Mouse (Mus musculus) intestine, postnatal 0 days (tissue): ENCODE data around the gene Eef1a2. TPM values are rescaled to one million over a fixed set of nuclear protein-coding genes. Genes with fewer than 3 reads are reported as not detected.

Source experiments
- ATAC-seq: fragments of 200-750 bp; cut with Nextera tagmentation; 2 replicates; pipeline ENCODE4 v1.8.0; 2017; ENCODE audit warnings: mild to moderate bottlenecking, moderate TSS enrichment, moderate library complexity
- H3K27ac ChIP-seq: fragments of 300-500 bp; sonication (generic); 2 replicates; pipeline ENCODE4 v1.5.1; 2014; ENCODE audit warnings: mild to moderate bottlenecking, low read depth, low read length, moderate library complexity
- H3K27me3 ChIP-seq: fragments of 300-500 bp; sonication (generic); replicated peaks from 2 replicates; pipeline ENCODE4 v1.6.1; 2014; ENCODE audit warnings: low read length, mixed read lengths; ENCODE audit not compliant: control insufficient read depth, insufficient read depth
- H3K36me3 ChIP-seq: fragments of 300-500 bp; sonication (generic); 2 replicates; pipeline ENCODE4 v1.6.1; 2014; ENCODE audit warnings: mild to moderate bottlenecking, moderate library complexity; ENCODE audit not compliant: control insufficient read depth, insufficient read depth
- H3K4me1 ChIP-seq: fragments of 300-500 bp; sonication (generic); replicated peaks from 2 replicates; pipeline ENCODE4 v1.6.1; 2014; ENCODE audit warnings: antibody characterized with exemption, low read length, mixed read lengths; ENCODE audit not compliant: control insufficient read depth, insufficient read depth
- H3K4me2 ChIP-seq: fragments of 300-500 bp; sonication (generic); replicated peaks from 2 replicates; pipeline ENCODE4 v1.6.1; 2014; ENCODE audit warnings: low read depth, mild to moderate bottlenecking, moderate library complexity
- H3K4me3 ChIP-seq: fragments of 300-500 bp; sonication (generic); 2 replicates; pipeline ENCODE4 v1.5.1; 2014; ENCODE audit warnings: low read depth, low read length
- H3K9ac ChIP-seq: fragments of 300-500 bp; sonication (generic); 2 replicates; pipeline ENCODE4 v1.6.1; 2014; ENCODE audit warnings: mild to moderate bottlenecking, low read depth, low read length
- H3K9me3 ChIP-seq: fragments of 300-500 bp; sonication (generic); 2 replicates; pipeline ENCODE4 v1.6.1; 2016; ENCODE audit warnings: mixed run types; ENCODE audit not compliant: control insufficient read depth
- CTCF ChIP-seq: sonication (generic); IDR thresholded peaks from 2 replicates; pipeline ENCODE4 v1.5.1; 2016; ENCODE audit warnings: low read depth, mild to moderate bottlenecking, control low read depth, antibody characterized with exemption, moderate library complexity
- WGBS: fragments of 180-500 bp; shearing (Covaris S2); extraction: QIAGEN DNeasy Blood & Tissue Kit; methylation state at CpG from one replicate; pipeline ENCODE4 v1.1.7; 2014; 5-methylcytosine and 5-hydroxymethylcytosine counted together
- polyA plus RNA-seq: library from polyadenylated mRNA; unstranded; fragments of >200 nt; fragmentation: Nextera tagmentation; extraction: Ambion mirVana; gene quantifications from 2 replicates; pipeline ENCODE4 v1.2.1, GENCODE M21; 2015

Eef1a2 gene
- polyA plus RNA-seq, 1 experiment from 2014 or later = 0.38 TPM

DNA sequence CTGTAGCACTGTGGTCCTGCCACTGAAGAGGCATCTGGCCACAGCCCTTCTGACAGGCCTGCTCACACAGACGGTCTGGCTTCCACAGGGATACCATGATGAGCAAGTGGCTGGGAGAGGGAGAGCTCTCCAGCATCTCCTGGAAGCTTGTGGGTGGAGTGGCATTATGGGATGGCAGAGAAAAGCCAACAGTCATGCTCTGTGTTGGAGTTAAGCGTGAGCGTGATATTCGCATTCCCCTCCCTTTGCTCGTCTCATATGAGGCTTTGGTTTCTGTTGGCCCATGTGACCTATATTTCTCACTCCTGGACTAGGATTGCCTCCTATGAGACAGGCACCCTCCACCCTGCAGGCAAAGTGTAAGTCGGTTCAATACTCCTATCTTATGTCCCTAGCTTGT is 6.5 kb downstream of the Eef1a2 start:
- Histone ChIP-seq H3K9me3 (no peaks in the 10 kb centered on the region), H3K36me3 (no peaks in the 10 kb centered on the region), H3K9ac (no peak overlapping the region), H3K27me3 (peaks cover 16% of the 10 kb centered on the region), H3K4me1 (no peaks in the 10 kb centered on the region), H3K4me3 (no peak overlapping the region), H3K27ac (no peak overlapping the region), H3K4me2 (no peak overlapping the region)
- WGBS = 70% methylated on average over 6 of the region's 6 CpGs
- ATAC-seq = no peak
- TF ChIP-seq CTCF = no peak

DNA sequence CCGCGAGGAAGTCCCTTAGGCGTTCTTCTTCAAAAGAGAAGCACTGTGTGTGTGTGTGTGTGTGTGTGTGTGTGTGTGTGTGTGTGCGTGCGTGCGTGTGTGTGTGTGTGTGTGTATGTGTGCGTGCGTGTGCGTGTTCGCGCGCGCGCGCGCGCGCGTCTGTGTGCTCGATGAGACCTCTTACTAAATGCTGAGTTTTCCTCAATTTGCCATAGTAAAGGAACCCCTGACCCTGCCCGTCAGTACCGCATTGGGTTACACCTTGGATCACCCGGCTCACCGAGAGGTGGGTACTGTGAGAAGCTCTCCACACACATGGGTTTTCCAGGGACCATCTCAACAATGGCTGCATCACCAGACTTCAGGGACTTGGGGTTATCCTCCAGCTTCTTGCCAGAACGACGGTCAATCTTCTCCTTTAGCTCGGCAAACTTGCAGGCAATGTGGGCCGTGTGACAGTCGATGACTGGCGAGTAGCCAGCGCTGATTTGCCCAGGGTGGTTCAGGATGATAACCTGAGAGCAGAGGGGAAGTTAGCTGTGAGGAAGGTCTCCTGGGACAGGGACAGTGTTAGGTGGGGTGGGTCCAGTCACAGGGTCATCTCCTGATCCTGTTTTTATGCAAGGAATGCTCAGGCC is 8.4 kb downstream of the Eef1a2 start:
- H3K27me3 ChIP-seq = peaks cover 16% of the 10 kb centered on the region
- H3K9me3 ChIP-seq = no peaks in the 10 kb centered on the region
- H3K4me3 ChIP-seq = peak overlapping the region; percentile 38
- WGBS = 13% methylated on average over 31 of the region's 31 CpGs
- no peaks in the 10 kb centered on the region for H3K4me1 ChIP-seq
- H3K27ac ChIP-seq = no peak overlapping the region
- no peak for ATAC-seq
- H3K36me3 ChIP-seq = no peaks in the 10 kb centered on the region
- TF ChIP-seq CTCF = no peak
- peak overlapping the region; percentile 71 for H3K4me2 ChIP-seq
- no peak overlapping the region for H3K9ac ChIP-seq

DNA sequence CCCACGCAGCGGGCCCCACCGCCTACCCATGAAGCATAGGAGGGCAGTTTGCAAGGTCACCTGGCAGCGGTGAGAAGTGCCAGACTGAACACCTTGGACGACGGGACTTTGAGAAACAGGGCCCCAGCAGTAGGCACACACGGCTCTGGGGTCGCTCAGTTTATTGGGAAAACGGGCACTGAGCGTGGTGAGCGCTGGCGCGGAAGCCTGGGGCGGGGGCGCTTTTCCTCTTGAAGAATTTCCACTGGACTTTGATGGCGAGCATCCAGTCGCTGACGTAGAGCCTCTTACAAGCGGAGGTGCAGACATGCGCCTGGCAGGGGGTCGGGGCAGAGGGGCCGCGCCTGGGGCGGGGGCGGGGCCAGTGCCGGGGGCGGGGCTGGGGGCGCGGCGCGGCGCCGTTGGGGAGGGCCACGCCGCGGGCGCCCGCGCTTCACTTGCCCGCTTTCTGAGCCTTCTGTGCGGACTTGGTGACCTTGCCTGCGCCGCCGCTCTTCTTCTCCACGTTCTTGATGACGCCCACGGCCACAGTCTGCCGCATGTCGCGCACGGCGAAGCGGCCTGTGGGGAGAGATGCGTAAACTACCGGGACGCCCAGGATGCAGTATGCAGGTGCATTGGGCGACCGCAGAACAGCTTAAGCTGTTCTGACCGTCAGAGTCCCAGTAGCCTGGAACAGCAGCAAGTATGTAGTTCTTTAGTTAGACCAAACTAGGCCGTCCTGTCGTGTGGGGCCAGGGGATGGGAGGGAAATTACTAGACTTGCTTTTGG is 9.1 kb downstream of the Eef1a2 start:
- 0 out of 2 replicates have a peak, but pooled peaks have one; percentile 28 for ATAC-seq
- Histone ChIP-seq H3K4me1 (no peaks in the 10 kb centered on the region), H3K9me3 (no peaks in the 10 kb centered on the region), H3K27ac (no peak overlapping the region), H3K36me3 (no peaks in the 10 kb centered on the region), H3K4me3 (peak overlapping the region; percentile 38), H3K27me3 (peaks cover 16% of the 10 kb centered on the region), H3K4me2 (peak overlapping the region; percentile 71), H3K9ac (no peak overlapping the region)
- no peak for TF ChIP-seq CTCF
- whole genome bisulfite sequencing = 2% methylated on average over 43 of the region's 61 CpGs

DNA sequence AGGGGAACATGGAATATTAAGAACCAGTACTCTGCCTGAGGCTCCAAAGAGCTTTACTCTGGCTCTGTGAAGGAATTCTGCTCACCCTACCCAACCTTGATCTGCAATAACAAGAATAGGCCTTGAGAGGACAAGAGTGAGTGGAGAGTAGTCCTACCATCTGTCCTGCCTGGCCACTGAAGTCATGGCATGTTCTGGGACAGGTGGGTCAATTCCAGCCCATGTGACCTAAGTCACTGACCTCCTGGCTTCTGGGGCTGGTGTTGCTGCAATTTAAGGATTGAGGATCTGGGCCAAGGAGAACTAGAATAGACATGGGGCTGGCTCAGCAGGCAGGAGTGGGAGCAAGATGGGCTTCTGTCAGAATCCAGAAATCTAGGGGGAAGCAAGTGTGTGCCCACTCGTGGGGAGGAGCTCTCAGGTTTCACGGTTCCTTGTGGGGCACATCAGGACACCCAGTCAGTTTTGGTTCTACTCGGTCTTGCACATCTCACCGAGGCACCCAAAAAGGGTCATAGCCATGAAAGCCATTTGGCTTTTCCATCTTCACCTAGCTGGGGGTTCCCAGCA is 9.8 kb downstream of the Eef1a2 start:
- WGBS = 57% methylated on average over 4 of the region's 4 CpGs
- H3K4me2 ChIP-seq = no peak overlapping the region
- no peak overlapping the region for H3K9ac ChIP-seq
- no peak for ATAC-seq
- H3K27ac ChIP-seq = no peak overlapping the region
- no peaks in the 10 kb centered on the region for H3K9me3 ChIP-seq
- H3K4me1 ChIP-seq = no peaks in the 10 kb centered on the region
- no peaks in the 10 kb centered on the region for H3K36me3 ChIP-seq
- H3K27me3 ChIP-seq = peaks cover 16% of the 10 kb centered on the region
- no peak overlapping the region for H3K4me3 ChIP-seq
- no peak for TF ChIP-seq CTCF

DNA sequence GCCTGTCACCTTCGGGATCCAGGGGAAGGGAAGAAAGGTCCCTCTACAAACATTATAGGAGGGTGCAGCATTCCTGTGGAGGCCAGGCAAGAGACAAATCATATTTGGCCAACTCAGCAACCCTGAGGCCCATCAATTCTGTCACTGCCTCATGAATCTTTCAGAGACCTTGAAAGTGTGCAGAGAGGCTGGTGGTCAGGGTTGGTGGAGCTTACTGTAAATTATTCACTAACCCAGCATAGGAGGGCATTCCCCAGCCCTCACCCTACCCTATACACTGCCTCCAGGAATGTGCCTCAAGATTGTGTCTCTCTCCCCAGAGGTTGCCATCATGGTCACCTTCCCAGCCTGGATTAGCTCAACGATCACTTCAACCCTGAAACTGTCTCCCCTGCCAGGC is 12.1 kb downstream of the Eef1a2 start:
- Histone ChIP-seq H3K36me3 (no peaks in the 10 kb centered on the region), H3K4me2 (no peak overlapping the region), H3K27me3 (peaks cover 20% of the 10 kb centered on the region), H3K4me1 (no peaks in the 10 kb centered on the region), H3K9ac (no peak overlapping the region), H3K27ac (no peak overlapping the region), H3K4me3 (no peak overlapping the region), H3K9me3 (no peaks in the 10 kb centered on the region)
- 73% methylated on average over 2 of the region's 2 CpGs for WGBS
- ATAC-seq = no peak
- TF ChIP-seq CTCF = no peak

DNA sequence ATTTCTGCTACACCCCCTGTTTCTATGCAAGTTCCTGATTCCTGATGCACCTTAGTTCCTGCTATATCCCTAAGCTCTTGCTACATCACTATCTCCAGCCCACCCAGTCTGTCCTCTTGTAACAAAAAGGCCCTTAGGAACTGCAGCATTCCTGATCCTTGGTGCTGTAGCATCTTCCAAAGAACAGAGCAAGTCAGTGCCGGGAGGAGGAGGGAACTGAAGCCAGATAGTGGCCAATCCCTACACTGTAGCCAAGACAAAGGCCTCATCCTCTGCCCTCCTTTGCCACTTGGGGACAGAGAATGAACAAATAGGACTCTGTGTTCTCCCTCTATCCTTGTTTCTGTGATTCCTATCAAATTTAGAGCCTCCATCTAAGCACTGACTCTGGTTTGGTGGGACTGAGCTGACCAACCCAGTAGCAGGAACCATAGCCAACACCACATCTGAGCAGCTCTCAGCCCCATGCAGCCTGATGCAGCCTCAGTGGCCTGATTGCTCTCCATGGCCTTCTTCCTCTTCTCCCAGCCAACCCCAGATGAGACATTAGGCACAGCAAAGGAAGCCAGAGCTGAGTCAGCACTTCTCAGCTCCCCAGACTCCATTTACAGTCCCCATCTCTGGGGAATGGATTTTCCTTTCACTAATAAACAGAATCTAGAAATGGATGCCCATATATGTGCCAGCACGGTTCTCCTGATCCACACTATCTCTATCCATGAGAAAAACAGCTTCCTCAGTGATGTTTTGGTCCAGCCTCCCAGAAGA is 13.1 kb downstream of the Eef1a2 start:
- Histone ChIP-seq H3K4me2 (no peak overlapping the region), H3K27me3 (peaks cover 19% of the 10 kb centered on the region), H3K4me1 (no peaks in the 10 kb centered on the region), H3K9me3 (no peaks in the 10 kb centered on the region), H3K4me3 (no peak overlapping the region), H3K36me3 (no peaks in the 10 kb centered on the region), H3K9ac (no peak overlapping the region), H3K27ac (no peak overlapping the region)
- no peak for ATAC-seq
- no peak for TF ChIP-seq CTCF
- 41% methylated on average over 2 of the region's 2 CpGs for WGBS
